Mouse (Mus musculus): ENCODE measurements around the gene Mpped1.
A peak's percentile ranks its signal among the peaks of the same experiment; 100 is the strongest.

Mpped1 gene

DNA sequence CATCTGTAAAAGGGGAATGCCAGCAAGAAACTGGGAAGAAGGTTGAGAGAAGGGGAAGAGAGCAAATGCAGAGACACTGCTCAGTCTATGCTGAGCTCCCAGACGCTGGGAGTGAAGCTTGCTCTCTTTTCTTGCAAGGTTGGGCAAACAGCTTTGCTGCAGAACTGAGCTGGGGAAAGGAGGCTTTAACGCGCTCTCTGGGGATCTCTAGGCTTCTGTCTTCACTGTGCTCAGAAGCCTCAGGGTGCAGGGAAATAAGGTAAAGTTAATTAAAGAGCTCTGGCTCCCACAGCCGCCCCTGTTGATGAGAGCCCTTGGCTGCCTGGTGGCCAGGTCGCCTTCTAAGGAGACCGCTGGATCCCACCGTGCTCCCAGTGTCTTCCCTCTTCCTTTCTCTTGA is 17.7 kb downstream of the Mpped1 start:
- no peak for DNase-seq

GRCm38 (mm10) chr15:83798964-83799363 is 19.7 kb downstream of the Mpped1 start:
- no peak for DNase-seq

DNA sequence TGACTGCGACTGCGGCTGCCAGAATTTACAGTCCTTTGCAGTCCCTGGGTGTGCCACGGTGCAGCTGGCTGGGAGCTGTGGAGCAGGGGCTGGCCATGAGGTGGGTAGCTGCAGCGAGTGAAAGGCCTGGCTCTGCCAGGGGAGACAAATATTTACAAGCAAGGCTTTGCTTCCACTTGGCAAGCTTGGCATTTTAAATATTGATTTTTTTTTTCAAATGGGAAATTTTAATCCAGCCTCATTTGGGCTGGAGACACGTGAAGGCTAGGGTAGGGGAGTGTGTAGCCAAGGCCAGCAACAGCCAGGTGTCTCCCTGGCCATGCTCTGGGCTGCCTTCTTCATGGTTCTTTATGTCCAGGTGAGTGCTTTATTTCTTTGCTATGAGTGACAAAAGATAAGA is 21.7 kb downstream of the Mpped1 start:
- DNase-seq, result no peak

GRCm38 (mm10) chr15:83814106-83814505 is 34.8 kb downstream of the Mpped1 start:
- no peak for DNase-seq

GRCm38 (mm10) chr15:83828011-83828410 is 48.7 kb downstream of the Mpped1 start:
- no peak for DNase-seq

GRCm38 (mm10) chr15:83829226-83829625 is 50.0 kb downstream of the Mpped1 start:
- no peak for DNase-seq

- no peak for DNase-seq
These were observed 53.0 kb downstream of the Mpped1 start for GRCm38 (mm10) chr15:83832265-83832664.

DNA sequence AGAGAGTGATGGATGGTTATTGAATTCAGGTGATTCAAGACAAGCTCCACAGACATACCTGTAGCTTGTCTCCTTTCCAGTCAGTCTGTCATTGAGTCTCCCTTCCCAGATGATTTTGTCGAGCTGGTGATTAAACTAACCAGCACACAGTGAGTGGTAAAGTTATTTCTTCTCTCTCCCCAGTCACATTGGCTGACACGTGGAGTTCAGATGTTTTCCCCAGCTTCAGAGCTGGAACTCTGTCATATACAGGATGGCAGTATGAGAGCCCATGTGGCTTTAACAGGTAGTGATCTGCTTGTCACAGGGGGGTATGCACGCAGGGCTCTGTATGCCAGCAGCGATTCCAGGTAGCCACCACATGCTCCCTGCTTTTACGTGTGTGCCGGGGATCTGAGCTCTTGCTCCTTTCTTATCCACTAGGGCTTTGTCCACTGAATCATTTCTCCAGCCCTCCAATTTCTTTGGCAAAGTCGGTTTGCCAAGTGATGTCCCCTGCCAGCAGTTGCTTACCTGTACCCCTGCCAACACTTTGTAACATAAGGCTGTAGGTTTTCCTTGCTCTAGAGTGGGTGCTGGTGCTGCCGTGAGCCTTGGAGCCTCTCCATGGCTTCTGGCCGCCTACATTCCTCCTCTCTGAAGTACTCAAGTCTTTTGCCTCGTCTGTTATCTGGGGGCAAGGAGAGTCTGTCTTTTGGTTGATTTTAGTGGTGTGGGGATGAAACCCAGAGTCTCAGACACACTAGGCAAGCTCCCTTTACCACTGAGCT is 61.9 kb downstream of the Mpped1 start:
- no peak for DNase-seq

DNA sequence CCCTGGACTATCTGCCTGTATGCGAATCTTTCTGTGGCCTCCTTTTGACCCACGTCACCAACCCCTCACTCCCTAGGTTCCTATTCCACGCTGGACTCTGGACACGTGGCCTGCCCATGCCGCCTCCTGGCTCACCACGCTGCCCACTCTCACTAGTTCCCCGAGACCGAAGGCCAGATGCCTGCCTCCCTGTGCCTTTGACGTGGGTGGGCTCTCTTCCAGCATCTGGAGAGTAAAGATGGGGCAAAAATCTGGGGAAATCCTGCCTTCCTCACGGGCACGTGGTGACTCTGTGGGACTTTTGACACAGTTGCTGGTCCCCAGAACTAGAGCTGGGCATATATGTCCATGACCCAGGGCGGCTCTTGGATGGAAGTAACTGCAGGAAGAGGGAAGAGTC is 63.2 kb downstream of the Mpped1 start:
- DNase-seq, result no peak

GRCm38 (mm10) chr15:83842915-83843789 is 63.9 kb downstream of the Mpped1 start:
- no peak for DNase-seq

DNA sequence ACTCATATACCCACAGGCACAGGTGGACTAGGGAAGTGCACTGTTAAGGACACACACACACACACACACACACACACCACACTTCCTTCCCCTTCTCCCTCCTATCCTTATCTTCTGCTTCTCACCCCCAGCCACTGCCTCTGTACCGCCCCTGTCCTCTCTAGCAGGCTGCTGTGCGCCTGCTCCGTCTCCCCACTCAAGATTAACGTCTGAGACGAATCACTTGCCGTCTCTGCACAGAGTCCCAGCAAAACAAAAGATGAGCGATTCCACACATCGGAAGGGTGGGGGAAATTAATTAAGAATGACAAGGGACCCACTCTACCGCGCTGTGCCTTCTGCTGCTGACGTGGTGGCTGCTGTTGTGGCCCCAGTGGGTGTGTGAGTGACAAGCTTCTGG is 66.5 kb downstream of the Mpped1 start:
- DNase-seq, result no peak

- no peak for DNase-seq
These were observed 67.3 kb downstream of the Mpped1 start for GRCm38 (mm10) chr15:83846592-83846991.

DNA sequence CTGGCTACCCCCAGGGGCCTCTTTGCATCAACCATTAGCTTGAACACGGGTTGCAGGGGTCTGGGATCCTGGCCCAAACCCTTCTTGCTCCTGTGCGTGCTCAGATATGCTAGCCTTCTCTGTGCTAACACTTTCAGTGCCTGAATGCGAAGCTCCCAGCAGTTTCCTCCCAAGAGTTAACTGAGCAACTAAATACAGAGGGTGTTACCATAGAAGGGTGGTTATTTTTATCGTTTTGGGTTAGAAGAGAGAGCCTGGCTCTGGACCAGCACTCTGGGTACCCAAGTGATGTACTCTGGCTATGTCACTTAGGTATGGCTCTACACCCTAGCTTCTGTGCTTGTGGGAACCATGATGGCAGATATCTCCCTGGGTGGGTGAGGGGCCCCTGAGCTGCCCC is 68.2 kb downstream of the Mpped1 start:
- DNase-seq, result no peak

- no peak for DNase-seq
These were observed 68.9 kb downstream of the Mpped1 start for GRCm38 (mm10) chr15:83848193-83848592.

GRCm38 (mm10) chr15:83853400-83853811 is 74.1 kb downstream of the Mpped1 start:
- DNase-seq, result no peak

DNA sequence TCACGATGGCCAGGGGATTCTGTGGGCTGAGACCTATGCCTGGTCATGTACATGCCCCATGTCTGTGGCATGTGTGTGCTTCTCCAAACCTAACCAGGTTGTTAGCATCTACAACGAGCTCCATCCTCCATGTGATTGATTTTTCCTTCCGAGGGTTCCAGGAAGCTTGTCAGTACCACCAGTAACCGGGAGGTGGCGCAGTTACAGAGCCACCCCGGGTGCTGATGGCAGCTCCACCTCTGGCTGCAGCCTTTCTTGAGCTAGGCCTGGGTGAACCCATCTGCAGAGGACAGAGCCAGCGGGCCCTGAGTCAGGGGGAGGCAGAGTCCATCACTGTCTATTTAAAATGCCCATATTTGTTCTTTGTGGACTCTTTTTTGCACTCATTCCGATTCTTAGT is 77.9 kb downstream of the Mpped1 start:
- peak; percentile 9 for DNase-seq

GRCm38 (mm10) chr15:83865626-83866025 is 86.4 kb downstream of the Mpped1 start:
- no peak for DNase-seq

GRCm38 (mm10) chr15:83870936-83871335 is 91.7 kb downstream of the Mpped1 start:
- DNase-seq, result no peak

DNA sequence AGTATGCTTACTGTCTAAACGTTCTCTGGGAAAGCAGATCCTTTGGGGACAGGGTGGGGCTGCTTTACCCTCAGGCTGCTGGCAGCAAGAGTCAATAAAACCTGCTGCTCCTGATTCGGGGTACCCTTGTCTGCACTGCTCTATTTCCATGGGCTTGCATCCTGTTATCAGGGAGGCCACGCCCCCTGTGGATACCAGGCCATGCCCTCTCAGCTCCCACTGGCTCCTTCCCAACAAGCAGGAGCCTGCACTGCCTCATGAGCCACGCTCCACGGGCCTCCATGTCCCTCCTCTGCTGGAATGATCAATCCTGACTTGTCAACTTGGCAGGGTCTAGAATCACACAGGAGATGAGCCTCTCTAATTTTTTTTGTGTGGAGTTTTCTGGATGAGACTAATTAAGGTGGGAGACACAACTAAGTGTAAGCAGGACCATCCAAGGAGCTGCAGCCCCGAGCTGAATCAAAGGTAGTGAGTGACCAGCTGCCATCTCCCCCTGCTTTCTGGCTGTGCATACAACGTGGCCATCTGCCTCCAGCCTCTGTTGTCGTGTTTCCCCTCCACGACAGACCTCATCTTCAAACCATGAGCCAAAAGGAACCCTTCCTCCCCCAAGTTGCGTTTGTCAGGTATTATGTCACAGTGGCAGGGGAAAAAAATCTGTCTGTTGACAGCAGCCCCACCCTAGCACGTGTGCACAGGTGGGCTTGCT is 98.0 kb downstream of the Mpped1 start:
- DNase-seq, result no peak

DNA sequence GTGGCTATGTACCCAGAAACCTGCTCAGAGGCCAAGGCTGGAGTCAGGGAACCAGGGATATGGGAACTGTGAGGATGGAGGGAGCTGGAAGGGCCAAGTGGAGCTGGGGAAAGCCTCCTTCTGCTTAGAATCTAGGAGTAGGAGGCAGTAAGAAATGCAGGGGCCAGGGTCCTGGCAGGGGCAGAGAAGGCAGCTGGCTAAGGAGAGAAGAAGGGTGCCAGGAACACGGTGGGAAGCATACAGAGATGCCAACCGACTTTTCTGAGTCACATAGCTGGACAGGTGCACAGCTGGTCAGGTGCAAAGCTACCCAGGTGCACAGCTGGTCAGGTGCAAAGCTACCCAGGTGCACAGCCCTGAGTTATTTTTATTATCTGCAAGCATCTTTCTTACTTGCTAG is 98.6 kb downstream of the Mpped1 start:
- no peak for DNase-seq

DNA sequence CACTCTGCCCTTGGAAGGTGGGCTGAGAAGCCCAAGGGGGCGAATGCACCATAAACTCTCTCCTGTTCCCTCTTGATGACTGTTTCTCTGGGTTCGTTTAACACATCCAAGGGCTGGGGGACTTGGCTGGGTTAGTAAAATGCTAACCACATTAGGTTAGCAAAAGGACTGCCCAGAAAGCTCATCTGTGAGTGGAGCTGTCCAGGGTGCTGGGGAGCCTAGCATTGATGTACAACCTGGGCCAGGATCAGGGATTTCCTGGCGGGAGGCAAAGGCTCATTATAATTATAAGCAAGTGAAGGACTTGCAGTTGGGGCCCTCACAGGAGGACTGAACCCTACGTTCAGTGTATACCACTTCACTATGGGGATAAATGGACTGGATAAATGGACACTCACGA is 100.6 kb downstream of the Mpped1 start:
- DNase-seq, result no peak

- DNase-seq, result no peak
These were observed 104.6 kb downstream of the Mpped1 start for GRCm38 (mm10) chr15:83883821-83884220.

DNA sequence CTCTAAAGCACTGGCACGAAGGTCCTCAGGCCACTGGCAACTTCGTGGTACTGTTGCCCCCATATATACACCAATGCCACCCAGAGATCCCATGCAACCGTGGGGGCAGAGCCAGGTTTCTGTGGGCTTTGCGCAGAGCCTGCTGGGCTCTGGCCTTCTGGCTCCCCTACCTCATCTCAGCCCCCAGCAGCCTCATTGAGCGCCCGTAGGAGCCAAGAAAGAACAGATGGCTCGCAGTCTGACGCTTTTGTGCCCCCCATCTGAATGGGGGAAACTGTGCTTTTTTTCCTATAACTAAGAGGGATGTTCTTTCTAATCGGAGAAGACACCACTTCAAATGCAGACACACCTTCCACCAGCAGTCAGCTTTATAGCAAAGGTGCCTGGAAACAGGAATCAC is 105.0 kb downstream of the Mpped1 start:
- DNase-seq, result no peak

GRCm38 (mm10) chr15:83892871-83893270 is 113.6 kb downstream of the Mpped1 start:
- DNase-seq, result no peak
